Mouse (Mus musculus): Measurements from ENCODE around the gene Ccdc85c. TPM values are rescaled to one million over a fixed set of nuclear protein-coding genes. Genes with fewer than 3 reads are reported as not detected.

The Ccdc85c gene
- polyA plus RNA-seq, 1 experiment from 2014 or later: 20.4 TPM

- H3K4me2 ChIP-seq: no peak overlapping the region
- no peak overlapping the region for H3K9ac ChIP-seq (ENCODE audit: low read length)
- WGBS: 76% methylated on average over 4 of the region's 4 CpGs
- no peaks in the 10 kb centered on the region for H3K36me3 ChIP-seq (ENCODE audit: control insufficient read depth, insufficient read depth, low read length)
- H3K27ac ChIP-seq (ENCODE audit: low read depth, low read length): no peak overlapping the region; the same call in 1 of the 2 replicates
- no peak for ATAC-seq (ENCODE audit: low FRiP score)
- H3K4me1 ChIP-seq (ENCODE audit: control insufficient read depth, insufficient read depth, low read length): peaks cover 19% of the 10 kb centered on the region
- H3K4me3 ChIP-seq (ENCODE audit: low read depth, low read length): no peak overlapping the region
- H3K27me3 ChIP-seq (ENCODE audit: control insufficient read depth, insufficient read depth, low read length): no peaks in the 10 kb centered on the region
- no peaks in the 10 kb centered on the region for H3K9me3 ChIP-seq (ENCODE audit: control insufficient read depth, low read length)
- DNase-seq (ENCODE audit: low spot score, missing footprints): no peak
Observed at GRCm38 (mm10) chr12:108286381-108286780, 11.2 kb upstream of the Ccdc85c start.

GRCm38 (mm10) chr12:108285225-108286011 lies 10.2 kb upstream of the Ccdc85c start:
- Histone ChIP-seq H3K9me3 (ENCODE audit: control insufficient read depth, low read length) (no peaks in the 10 kb centered on the region), H3K9ac (ENCODE audit: low read length) (peak overlapping the region; percentile 55), H3K4me3 (ENCODE audit: low read depth, low read length) (peak overlapping the region; percentile 16), H3K4me1 (ENCODE audit: control insufficient read depth, insufficient read depth, low read length) (peaks cover 19% of the 10 kb centered on the region), H3K4me2 (peak overlapping the region; percentile 41), H3K27me3 (ENCODE audit: control insufficient read depth, insufficient read depth, low read length) (no peaks in the 10 kb centered on the region), H3K36me3 (ENCODE audit: control insufficient read depth, insufficient read depth, low read length) (no peaks in the 10 kb centered on the region), H3K27ac (ENCODE audit: low read depth, low read length) (peak overlapping the region; percentile 72)
- ATAC-seq (ENCODE audit: low FRiP score) (peak; percentile 86), DNase-seq (ENCODE audit: low spot score, missing footprints) (peak; percentile 94)
- 16% methylated on average over 11 of the region's 11 CpGs for WGBS

- peaks cover 19% of the 10 kb centered on the region for H3K4me1 ChIP-seq (ENCODE audit: control insufficient read depth, insufficient read depth, low read length)
- peak; percentile 82 for ATAC-seq (ENCODE audit: low FRiP score)
Observed at GRCm38 (mm10) chr12:108284455-108285224, 9.4 kb upstream of the Ccdc85c start.

GRCm38 (mm10) chr12:108278221-108278918 lies 3.1 kb upstream of the Ccdc85c start:
- H3K27ac ChIP-seq (ENCODE audit: low read depth, low read length): peak overlapping the region; percentile 97
- peak overlapping the region; percentile 97 for H3K9ac ChIP-seq (ENCODE audit: low read length)
- no peaks in the 10 kb centered on the region for H3K36me3 ChIP-seq (ENCODE audit: control insufficient read depth, insufficient read depth, low read length)
- ATAC-seq (ENCODE audit: low FRiP score) (no peak), DNase-seq (ENCODE audit: low spot score, missing footprints) (peak; percentile 87)
- no peak overlapping the region for H3K4me3 ChIP-seq (ENCODE audit: low read depth, low read length)
- H3K9me3 ChIP-seq (ENCODE audit: control insufficient read depth, low read length): no peaks in the 10 kb centered on the region
- WGBS: 44% methylated on average over 15 of the region's 15 CpGs
- peaks cover 2% of the 10 kb centered on the region; the same call in 1 of the 2 replicates for H3K27me3 ChIP-seq (ENCODE audit: control insufficient read depth, insufficient read depth, low read length)
- peak overlapping the region; percentile 98 for H3K4me2 ChIP-seq
- peaks cover 27% of the 10 kb centered on the region for H3K4me1 ChIP-seq (ENCODE audit: control insufficient read depth, insufficient read depth, low read length)

More at GRCm38 (mm10) chr12:108284455-108285224, 9.4 kb upstream of the Ccdc85c start:
- H3K9me3 ChIP-seq (ENCODE audit: control insufficient read depth, low read length): no peaks in the 10 kb centered on the region
- H3K4me3 ChIP-seq (ENCODE audit: low read depth, low read length): peak overlapping the region; percentile 16; the same call in 1 of the 2 replicates
- WGBS: 26% methylated on average over 14 of the region's 14 CpGs
- no peaks in the 10 kb centered on the region for H3K27me3 ChIP-seq (ENCODE audit: control insufficient read depth, insufficient read depth, low read length)
- no peaks in the 10 kb centered on the region for H3K36me3 ChIP-seq (ENCODE audit: control insufficient read depth, insufficient read depth, low read length)
- peak overlapping the region; percentile 72 for H3K27ac ChIP-seq (ENCODE audit: low read depth, low read length)
- peak; percentile 92 for DNase-seq (ENCODE audit: low spot score, missing footprints)
- H3K4me2 ChIP-seq: peak overlapping the region; percentile 41
- peak overlapping the region; percentile 55; the same call in 1 of the 2 replicates for H3K9ac ChIP-seq (ENCODE audit: low read length)

- H3K4me3 ChIP-seq (ENCODE audit: low read depth, low read length): peak overlapping the region; percentile 73
- H3K27ac ChIP-seq (ENCODE audit: low read depth, low read length): peak overlapping the region; percentile 97
- H3K4me1 ChIP-seq (ENCODE audit: control insufficient read depth, insufficient read depth, low read length): peaks cover 37% of the 10 kb centered on the region
- H3K4me2 ChIP-seq: peak overlapping the region; percentile 98
- under 1% methylated on average over 12 of the region's 12 CpGs for WGBS
- ATAC-seq (ENCODE audit: low FRiP score) (no peak), DNase-seq (ENCODE audit: low spot score, missing footprints) (peak; percentile 92)
- peak overlapping the region; percentile 97 for H3K9ac ChIP-seq (ENCODE audit: low read length)
- no peaks in the 10 kb centered on the region for H3K36me3 ChIP-seq (ENCODE audit: control insufficient read depth, insufficient read depth, low read length)
- H3K27me3 ChIP-seq (ENCODE audit: control insufficient read depth, insufficient read depth, low read length): peaks cover 2% of the 10 kb centered on the region; the same call in 1 of the 2 replicates
- H3K9me3 ChIP-seq (ENCODE audit: control insufficient read depth, low read length): no peaks in the 10 kb centered on the region
Observed at GRCm38 (mm10) chr12:108277341-108277841, 2.2 kb upstream of the Ccdc85c start.

- Histone ChIP-seq H3K9me3 (ENCODE audit: control insufficient read depth, low read length) (no peaks in the 10 kb centered on the region), H3K4me2 (peak overlapping the region; percentile 98), H3K27me3 (ENCODE audit: control insufficient read depth, insufficient read depth, low read length) (peaks cover 2% of the 10 kb centered on the region; the same call in 1 of the 2 replicates), H3K9ac (ENCODE audit: low read length) (peak overlapping the region; percentile 97), H3K4me1 (ENCODE audit: control insufficient read depth, insufficient read depth, low read length) (peaks cover 49% of the 10 kb centered on the region), H3K4me3 (ENCODE audit: low read depth, low read length) (peak overlapping the region; percentile 73), H3K27ac (ENCODE audit: low read depth, low read length) (peak overlapping the region; percentile 97), H3K36me3 (ENCODE audit: control insufficient read depth, insufficient read depth, low read length) (0 out of 2 replicates have a peak, but pooled peaks cover 3% of the 10 kb centered on the region)
- WGBS: under 1% methylated on average over 44 of the region's 47 CpGs
- no peak for ATAC-seq (ENCODE audit: low FRiP score)
- DNase-seq (ENCODE audit: low spot score, missing footprints): peak; percentile 97
Observed at GRCm38 (mm10) chr12:108275920-108276822, 946 bp upstream of the Ccdc85c start.

- H3K4me3 ChIP-seq (ENCODE audit: low read depth, low read length): peak overlapping the region; percentile 73
- H3K9ac ChIP-seq (ENCODE audit: low read length): peak overlapping the region; percentile 97
- 0 out of 2 replicates have a peak, but pooled peaks cover 3% of the 10 kb centered on the region for H3K36me3 ChIP-seq (ENCODE audit: control insufficient read depth, insufficient read depth, low read length)
- peaks cover 55% of the 10 kb centered on the region for H3K4me1 ChIP-seq (ENCODE audit: control insufficient read depth, insufficient read depth, low read length)
- WGBS: under 1% methylated on average over 37 of the region's 37 CpGs
- no peaks in the 10 kb centered on the region for H3K9me3 ChIP-seq (ENCODE audit: control insufficient read depth, low read length)
- H3K27ac ChIP-seq (ENCODE audit: low read depth, low read length): peak overlapping the region; percentile 97
- peak overlapping the region; percentile 98 for H3K4me2 ChIP-seq
- peak; percentile 95 for ATAC-seq (ENCODE audit: low FRiP score)
- H3K27me3 ChIP-seq (ENCODE audit: control insufficient read depth, insufficient read depth, low read length): peaks cover 2% of the 10 kb centered on the region; the same call in 1 of the 2 replicates
- peak; percentile 100 for DNase-seq (ENCODE audit: low spot score, missing footprints)
Observed at GRCm38 (mm10) chr12:108275508-108275890, 274 bp upstream of the Ccdc85c start.

- peaks cover 2% of the 10 kb centered on the region; the same call in 1 of the 2 replicates for H3K27me3 ChIP-seq (ENCODE audit: control insufficient read depth, insufficient read depth, low read length)
- peaks cover 64% of the 10 kb centered on the region for H3K4me1 ChIP-seq (ENCODE audit: control insufficient read depth, insufficient read depth, low read length)
- no peaks in the 10 kb centered on the region for H3K9me3 ChIP-seq (ENCODE audit: control insufficient read depth, low read length)
- H3K4me3 ChIP-seq (ENCODE audit: low read depth, low read length): peak overlapping the region; percentile 73
- 0 out of 2 replicates have a peak, but pooled peaks cover 3% of the 10 kb centered on the region for H3K36me3 ChIP-seq (ENCODE audit: control insufficient read depth, insufficient read depth, low read length)
- ATAC-seq (ENCODE audit: low FRiP score) (no peak), DNase-seq (ENCODE audit: low spot score, missing footprints) (peak; percentile 91)
- WGBS: 0% methylated on average over 29 of the region's 35 CpGs
- H3K27ac ChIP-seq (ENCODE audit: low read depth, low read length): no peak overlapping the region
- H3K9ac ChIP-seq (ENCODE audit: low read length): peak overlapping the region; percentile 90
- H3K4me2 ChIP-seq: peak overlapping the region; percentile 98
Observed at GRCm38 (mm10) chr12:108274313-108274595, 971 bp downstream of the Ccdc85c start.

All from midbrain, embryonic 11.5 days (tissue).